Mouse (Mus musculus): ENCODE measurements around the gene Cbln1. TPM values are rescaled to one million over a fixed set of nuclear protein-coding genes. Genes with fewer than 3 reads are reported as not detected.
A peak's percentile ranks its signal among the peaks of the same experiment; 100 is the strongest.

Cbln1 gene
- polyA plus RNA-seq, 1 experiment = not detected

DNA sequence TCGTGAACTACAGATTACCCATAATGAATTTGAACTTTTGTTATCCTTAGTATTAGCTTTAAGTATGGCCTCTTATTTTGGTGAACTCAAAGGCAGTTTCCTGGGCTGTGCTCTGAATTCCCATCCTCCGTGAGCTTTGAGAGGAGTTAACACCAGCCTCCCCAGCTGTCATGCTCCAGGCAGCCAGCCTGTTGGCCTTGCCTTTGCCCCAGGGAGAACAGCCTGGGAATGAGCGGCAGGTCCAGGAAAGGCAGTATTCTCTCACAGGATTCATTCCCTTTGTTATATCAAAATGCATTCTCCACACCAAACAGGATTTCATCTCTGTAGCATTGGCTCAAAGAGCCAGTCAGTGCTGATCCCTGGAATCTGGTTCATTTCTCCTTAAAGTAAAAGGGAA lies 3.1 kb upstream of the Cbln1 start:
- H3K27ac ChIP-seq (replicated peaks; ENCODE audit: low read depth, low read length) = no peak overlapping the region
- no peak overlapping the region for H3K4me3 ChIP-seq (ENCODE audit: insufficient read depth, low read depth, low read length)
- no peaks in the 10 kb centered on the region; the same call in 1 of the 2 replicates for H3K4me1 ChIP-seq (ENCODE audit: control insufficient read depth, insufficient read depth, insufficient read length, low read length)

DNA sequence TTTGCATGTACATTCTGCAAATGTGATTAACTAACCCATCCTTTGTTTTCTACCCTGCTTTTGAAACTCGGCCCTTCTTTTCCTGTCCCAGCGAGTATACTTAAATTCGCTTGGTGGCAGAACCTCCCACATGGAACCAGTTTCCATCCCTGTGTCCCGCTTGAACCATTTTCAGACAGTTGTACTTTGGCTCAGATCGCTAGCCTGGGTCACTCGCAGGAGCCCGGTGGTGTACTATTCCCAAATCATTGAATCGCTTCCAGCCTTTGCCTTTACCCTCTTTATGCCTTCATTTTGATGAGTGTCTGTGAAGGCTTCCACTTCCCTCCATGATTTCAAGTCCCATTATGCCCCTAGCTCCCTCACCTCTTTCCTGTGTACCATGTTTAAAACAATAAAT lies 2.0 kb upstream of the Cbln1 start:
- Histone ChIP-seq H3K4me3 (ENCODE audit: insufficient read depth, low read depth, low read length) (no peak overlapping the region), H3K4me1 (ENCODE audit: control insufficient read depth, insufficient read depth, insufficient read length, low read length) (no peaks in the 10 kb centered on the region; the same call in 1 of the 2 replicates), H3K27ac (replicated peaks; ENCODE audit: low read depth, low read length) (no peak overlapping the region)

DNA sequence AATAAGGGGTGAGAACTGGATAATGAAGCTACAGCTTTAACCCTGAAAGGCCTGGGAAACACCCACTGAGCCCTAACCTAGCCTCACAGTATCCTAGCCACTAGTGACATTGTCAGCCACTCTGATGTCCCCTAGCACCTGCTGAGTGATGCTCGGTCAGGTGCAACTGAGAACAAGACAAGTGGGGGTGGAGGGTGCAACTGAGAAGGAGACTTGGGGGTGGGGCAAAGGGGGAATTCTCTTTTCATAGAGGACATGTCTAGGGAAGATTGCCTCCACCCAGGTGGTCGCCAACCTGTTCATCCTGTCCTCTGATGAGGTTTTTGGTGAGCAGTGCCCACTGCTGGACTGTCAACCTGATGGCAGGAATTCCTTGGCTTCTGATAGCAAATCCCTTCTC lies 1.5 kb upstream of the Cbln1 start:
- Histone ChIP-seq H3K27ac (replicated peaks; ENCODE audit: low read depth, low read length) (no peak overlapping the region), H3K4me3 (ENCODE audit: insufficient read depth, low read depth, low read length) (no peak overlapping the region), H3K4me1 (ENCODE audit: control insufficient read depth, insufficient read depth, insufficient read length, low read length) (no peaks in the 10 kb centered on the region; the same call in 1 of the 2 replicates)

DNA sequence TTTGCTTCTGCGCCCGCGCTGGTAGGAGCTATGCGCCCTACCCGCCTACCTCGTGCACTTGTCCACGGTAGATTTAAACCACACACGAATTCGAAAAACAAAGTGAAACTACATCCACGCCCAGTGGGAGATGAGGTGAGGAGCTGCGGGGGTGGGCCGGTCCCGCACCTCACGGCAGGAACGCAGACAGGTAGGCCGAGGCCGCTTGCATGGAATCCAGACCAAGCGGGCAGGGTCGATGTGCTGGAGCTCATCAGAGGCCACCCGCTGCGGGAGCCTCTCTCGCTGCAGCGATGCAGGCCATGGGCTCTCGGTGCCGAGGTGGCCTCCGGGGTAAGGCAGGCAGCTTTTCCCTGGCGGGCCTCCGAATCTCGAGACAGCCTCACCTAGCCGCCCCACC lies 905 bp upstream of the Cbln1 start:
- Histone ChIP-seq H3K4me1 (ENCODE audit: control insufficient read depth, insufficient read depth, insufficient read length, low read length) (no peaks in the 10 kb centered on the region; the same call in 1 of the 2 replicates), H3K27ac (replicated peaks; ENCODE audit: low read depth, low read length) (no peak overlapping the region), H3K4me3 (ENCODE audit: insufficient read depth, low read depth, low read length) (peak overlapping the region; percentile 55)

DNA sequence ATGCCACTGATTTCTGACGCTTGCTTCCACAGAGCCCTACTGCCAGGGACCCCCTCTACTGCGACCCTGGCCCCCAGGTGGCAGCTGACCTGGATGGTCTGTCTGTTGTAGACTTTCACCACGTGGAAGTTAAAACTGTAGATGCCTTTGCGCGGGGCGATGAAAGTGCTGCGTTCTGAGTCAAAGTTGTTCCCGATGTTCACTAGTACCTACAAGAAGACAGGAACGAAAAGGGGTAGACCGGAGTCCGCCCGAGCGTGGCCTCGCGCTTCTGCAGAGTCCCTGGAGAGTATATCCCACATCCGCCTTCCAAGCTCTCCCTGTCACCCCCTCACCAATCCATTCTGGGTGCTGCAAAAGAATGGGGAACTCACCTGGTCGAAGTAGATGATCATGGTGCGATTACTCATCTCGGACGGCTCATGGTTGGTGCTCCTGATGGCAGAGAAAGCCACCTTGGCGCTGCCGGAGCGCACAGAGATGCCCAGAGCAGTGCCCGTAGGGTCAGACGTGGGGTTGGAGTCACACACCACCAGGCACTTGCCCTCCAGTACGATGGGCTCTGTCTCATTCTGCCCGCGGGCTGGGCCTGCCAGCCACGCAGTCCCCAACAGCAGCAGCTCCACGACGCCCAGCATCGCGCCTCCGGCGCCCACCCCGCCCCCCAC lies 672 bp downstream of the Cbln1 start:
- H3K4me3 ChIP-seq (ENCODE audit: insufficient read depth, low read depth, low read length) = 0 out of 2 replicates have a peak overlapping the region, but pooled peaks have one; percentile 13
- no peaks in the 10 kb centered on the region; the same call in 1 of the 2 replicates for H3K4me1 ChIP-seq (ENCODE audit: control insufficient read depth, insufficient read depth, insufficient read length, low read length)
- H3K27ac ChIP-seq (replicated peaks; ENCODE audit: low read depth, low read length) = no peak overlapping the region

DNA sequence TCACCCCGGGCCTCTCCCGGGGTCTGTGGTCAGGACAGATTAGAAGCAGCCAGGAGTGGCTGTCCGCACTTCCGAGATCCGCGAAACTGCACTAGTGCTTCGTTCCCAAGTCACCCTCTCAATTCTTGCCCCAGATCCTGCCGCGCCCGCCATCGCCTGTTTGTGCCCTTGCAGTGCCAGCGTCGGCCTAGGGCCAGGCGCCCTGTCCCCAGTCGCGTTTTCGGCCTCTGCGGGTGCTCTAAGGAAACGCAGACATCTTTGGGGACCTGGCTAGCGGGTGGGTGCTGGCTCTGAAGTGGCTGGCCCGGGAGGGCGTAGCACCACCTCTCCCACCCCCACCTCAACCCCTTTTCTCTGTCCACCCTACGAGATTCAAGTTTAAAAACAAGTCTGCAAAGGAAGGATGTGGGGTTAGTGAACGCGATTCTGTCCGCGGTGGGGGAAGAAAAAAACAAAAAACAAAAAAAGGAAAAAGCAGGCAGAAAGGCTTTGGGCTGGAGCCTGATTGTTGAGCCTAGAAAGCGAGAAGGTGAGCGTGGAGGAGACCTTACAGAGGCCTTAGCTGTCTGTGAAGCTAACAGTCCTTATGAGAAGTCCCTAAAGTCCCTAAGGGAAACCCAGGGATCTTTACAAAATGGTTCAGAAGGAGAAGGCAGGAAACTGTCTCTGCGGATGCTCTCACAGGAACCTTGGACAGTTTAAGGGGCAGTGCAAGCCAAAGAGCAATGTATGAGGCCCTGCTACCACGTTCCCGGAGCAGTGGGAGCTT lies 1.4 kb downstream of the Cbln1 start:
- Histone ChIP-seq H3K27ac (replicated peaks; ENCODE audit: low read depth, low read length) (no peak overlapping the region), H3K4me1 (ENCODE audit: control insufficient read depth, insufficient read depth, insufficient read length, low read length) (no peaks in the 10 kb centered on the region; the same call in 1 of the 2 replicates), H3K4me3 (ENCODE audit: insufficient read depth, low read depth, low read length) (peak overlapping the region; percentile 4; the same call in 1 of the 2 replicates)

DNA sequence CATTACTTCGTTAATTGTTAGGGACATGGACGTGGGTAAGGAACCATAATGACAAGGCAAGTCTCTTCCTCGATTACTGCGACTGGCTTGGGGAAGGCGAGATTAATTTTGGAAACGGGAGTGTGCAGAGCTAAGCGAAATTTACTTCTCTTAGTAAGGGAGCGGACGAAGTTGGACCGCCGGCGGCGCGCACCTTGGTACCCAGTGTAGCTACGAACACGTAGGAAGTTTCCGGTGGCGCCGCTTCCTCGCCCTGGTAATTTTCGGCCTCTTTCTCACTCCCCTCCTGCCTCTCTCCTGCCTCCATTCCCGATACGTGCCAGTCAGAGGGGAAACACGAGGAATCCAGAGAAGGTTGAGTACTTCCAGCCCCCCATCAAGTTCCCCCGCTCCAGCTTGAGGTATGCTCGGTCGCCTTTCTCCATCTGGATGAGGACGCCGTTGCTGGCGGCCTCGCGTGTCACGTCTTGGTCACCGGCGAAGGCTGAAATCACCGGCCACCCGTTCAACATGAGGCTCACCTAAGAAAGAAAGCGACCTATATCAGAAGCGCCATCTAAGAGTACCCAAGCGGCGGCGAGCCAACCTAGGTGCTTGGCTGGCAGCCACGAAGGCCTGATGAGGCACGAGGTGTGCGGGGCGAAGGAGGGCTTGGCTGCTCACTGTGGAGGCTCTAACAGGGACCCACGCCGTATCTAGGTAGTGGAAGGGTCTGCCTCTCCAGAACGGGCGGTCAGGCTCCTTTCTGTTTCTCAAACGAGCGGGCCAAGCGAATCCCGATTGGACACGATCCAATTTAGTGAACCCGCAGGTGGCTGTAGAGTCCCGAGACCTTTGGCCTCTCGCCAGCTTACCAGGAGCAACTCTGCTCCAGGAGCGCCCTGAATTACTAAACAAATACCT lies 2.2 kb downstream of the Cbln1 start:
- Histone ChIP-seq H3K27ac (replicated peaks; ENCODE audit: low read depth, low read length) (no peak overlapping the region), H3K4me1 (ENCODE audit: control insufficient read depth, insufficient read depth, insufficient read length, low read length) (no peaks in the 10 kb centered on the region; the same call in 1 of the 2 replicates), H3K4me3 (ENCODE audit: insufficient read depth, low read depth, low read length) (peak overlapping the region; percentile 4; the same call in 1 of the 2 replicates)

DNA sequence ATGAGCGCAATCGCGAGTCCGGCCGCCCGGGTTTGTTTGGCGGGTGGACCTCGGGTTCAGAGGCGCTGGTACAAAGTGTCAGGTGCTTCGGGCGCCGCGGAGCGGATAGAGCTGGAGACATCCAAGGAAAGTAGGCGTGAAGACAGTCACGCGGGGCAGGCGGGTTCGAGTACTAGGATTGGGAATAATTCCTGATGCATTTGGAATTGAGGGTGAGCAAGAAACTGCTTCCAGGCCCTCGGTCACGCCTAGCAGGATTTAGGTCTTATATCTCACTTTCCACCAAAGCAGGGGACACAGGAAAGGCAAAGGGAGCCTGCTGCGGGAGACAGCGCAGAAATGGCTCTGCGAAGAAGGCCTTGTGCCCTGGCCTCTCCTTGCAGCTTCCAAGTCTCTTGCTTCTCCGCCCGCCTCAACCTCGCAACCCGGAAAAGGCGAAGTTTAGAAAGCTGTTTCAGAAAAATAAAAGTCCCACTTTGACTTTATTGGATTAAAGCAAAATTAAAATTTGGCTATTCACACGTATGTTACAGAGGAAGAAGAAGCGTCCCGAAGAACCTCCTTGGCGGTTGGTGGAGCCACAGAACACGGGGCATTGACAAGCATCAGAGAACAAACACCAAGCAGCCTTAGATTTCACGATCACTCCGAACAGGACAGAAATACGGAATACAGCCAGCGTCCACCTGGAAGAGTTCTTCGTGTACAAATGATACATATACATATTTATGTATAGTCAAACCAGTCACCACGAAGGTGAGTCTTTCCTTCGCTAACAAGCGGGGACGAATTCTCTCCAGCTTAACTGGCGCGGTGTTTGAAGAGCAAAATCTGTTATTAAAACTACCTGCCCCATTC lies 3.2 kb downstream of the Cbln1 start:
- Histone ChIP-seq H3K4me3 (ENCODE audit: insufficient read depth, low read depth, low read length) (no peak overlapping the region), H3K4me1 (ENCODE audit: control insufficient read depth, insufficient read depth, insufficient read length, low read length) (no peaks in the 10 kb centered on the region; the same call in 1 of the 2 replicates), H3K27ac (replicated peaks; ENCODE audit: low read depth, low read length) (no peak overlapping the region)

DNA sequence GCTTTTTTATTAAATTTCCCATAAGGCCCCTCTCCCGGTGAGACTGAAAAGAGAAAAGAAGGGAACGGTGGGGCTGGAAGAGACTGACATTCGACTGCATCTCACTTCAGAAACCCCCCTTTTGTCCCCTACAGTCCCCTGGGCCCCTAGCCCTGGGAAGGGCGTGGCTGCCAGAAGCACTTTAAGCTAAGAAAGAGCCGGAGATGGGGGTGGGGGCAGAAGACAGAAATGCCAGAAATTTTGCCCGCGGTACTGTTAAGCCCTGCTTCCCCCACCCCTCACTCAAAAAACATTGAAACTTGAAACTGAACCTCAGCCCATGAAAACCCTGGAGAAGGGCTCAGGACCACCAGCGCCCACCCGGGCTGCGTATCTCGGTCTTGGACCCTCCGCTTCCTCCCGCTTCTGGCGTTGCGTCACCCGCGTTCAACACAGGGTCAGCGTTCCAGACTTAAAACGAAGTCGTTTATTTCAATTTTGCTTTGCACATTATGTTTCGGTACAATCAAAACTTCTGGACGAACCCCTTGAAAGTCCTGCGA lies 3.9 kb downstream of the Cbln1 start:
- Histone ChIP-seq H3K4me1 (ENCODE audit: control insufficient read depth, insufficient read depth, insufficient read length, low read length) (no peaks in the 10 kb centered on the region; the same call in 1 of the 2 replicates), H3K4me3 (ENCODE audit: insufficient read depth, low read depth, low read length) (no peak overlapping the region), H3K27ac (replicated peaks; ENCODE audit: low read depth, low read length) (no peak overlapping the region)

DNA sequence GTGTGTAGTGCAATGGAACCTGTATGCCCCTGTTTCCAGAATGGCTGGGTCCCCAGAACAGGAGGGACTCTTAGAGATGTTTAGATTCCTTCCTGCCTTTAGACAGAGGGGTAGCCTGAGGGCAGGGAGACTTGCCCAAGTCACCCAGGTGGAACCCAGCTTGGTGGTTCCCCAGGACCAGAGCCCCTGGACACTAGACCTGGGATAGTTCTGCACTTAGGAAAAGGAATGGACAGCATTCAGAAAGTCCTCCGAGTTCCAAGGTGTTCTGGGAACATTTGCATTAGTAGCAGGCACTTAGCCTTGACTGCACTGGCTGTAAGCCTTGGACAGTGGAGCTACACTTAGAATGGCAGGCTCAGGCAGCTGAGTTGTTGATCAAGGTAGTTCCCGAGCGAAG lies 4.5 kb downstream of the Cbln1 start:
- Histone ChIP-seq H3K27ac (replicated peaks; ENCODE audit: low read depth, low read length) (no peak overlapping the region), H3K4me1 (ENCODE audit: control insufficient read depth, insufficient read depth, insufficient read length, low read length) (no peaks in the 10 kb centered on the region; the same call in 1 of the 2 replicates), H3K4me3 (ENCODE audit: insufficient read depth, low read depth, low read length) (no peak overlapping the region)

DNA sequence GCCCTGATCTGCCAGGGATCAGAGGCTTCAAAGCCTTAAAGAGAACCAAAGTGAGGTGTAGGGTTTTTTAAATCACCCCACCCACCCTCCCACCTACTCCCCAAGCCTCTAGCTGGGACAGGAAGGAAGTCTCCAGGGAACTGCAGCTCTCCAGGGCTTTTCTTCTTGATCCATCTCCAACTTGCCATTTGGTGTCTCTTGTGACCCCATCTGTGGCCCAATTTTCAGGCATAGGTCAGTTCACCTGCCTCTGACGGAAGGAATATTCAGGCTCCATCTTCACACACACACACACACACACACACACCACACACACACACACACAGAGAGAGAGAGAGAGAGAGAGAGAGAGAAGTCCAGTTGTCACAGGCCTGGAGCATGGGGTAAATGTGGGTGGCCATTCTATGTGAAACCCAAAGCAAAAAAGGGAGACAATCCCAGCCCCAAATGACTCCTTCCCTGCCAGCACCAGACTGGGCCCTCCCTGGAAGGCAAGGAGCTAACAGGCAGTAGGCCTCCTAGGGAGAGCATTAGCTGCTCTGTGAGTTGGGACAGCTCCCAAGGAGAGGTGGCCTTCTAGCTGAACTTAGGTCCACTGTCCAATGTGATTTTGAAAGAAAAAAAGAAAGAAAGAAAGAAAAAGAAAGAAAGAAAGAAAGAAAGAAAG lies 5.3 kb downstream of the Cbln1 start:
- H3K4me1 ChIP-seq (ENCODE audit: control insufficient read depth, insufficient read depth, insufficient read length, low read length) = no peaks in the 10 kb centered on the region; the same call in 1 of the 2 replicates
- H3K27ac ChIP-seq (replicated peaks; ENCODE audit: low read depth, low read length) = no peak overlapping the region
- H3K4me3 ChIP-seq (ENCODE audit: insufficient read depth, low read depth, low read length) = no peak overlapping the region

DNA sequence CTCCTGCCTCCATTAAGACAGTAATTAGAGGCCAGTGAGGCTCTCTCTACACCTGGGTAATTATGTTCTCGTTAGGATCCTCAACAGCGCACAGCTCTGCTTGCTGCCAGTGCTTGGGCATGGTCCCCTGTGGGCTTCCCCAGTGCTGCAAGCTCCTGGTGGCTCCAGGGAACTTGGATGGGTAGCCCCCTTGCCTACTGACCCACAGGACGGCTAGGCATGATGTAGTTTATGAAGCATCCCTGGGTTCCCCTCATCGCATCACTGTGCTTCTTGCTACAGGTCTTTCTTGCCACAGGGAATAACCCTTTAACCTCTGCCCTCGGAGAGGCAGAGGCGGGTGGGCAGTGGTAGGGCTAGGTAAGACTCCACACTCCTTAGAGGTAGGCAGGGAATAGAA lies 6.1 kb downstream of the Cbln1 start:
- no peaks in the 10 kb centered on the region; the same call in 1 of the 2 replicates for H3K4me1 ChIP-seq (ENCODE audit: control insufficient read depth, insufficient read depth, insufficient read length, low read length)
- H3K27ac ChIP-seq (replicated peaks; ENCODE audit: low read depth, low read length) = no peak overlapping the region
- H3K4me3 ChIP-seq (ENCODE audit: insufficient read depth, low read depth, low read length) = no peak overlapping the region

DNA sequence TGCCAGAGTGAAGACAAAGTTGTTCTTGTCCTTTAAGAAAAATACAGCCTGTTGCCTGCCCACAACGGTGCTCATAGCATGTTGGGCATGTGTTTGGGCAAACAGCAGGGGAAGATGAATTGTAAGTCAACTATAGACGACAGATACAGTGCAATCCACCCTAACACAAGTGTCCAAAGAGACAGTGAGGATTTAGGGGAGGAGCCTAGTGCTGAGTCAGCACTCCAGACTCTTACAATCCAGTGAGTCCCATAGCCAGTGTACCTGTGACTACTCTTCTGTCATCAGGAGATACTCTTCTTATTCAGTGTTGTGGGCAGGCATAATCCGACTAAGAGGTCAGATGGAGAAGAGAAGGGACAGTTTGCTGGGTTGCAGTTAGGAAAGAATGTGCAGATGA lies 8.0 kb downstream of the Cbln1 start:
- Histone ChIP-seq H3K4me1 (ENCODE audit: control insufficient read depth, insufficient read depth, insufficient read length, low read length) (no peaks in the 10 kb centered on the region), H3K27ac (replicated peaks; ENCODE audit: low read depth, low read length) (no peak overlapping the region), H3K4me3 (ENCODE audit: insufficient read depth, low read depth, low read length) (no peak overlapping the region)

All from brown adipose tissue, adult 24 weeks (tissue).